Mouse (Mus musculus) olfactory bulb, adult 2 months (tissue): ENCODE results near the gene Evi5. TPM values are rescaled to one million over a fixed set of nuclear protein-coding genes. Genes with fewer than 3 reads are reported as not detected.

Experiments used
- H3K27ac ChIP-seq: fragments of 200-500 bp; 2 replicates; pipeline ENCODE4 v1.5.1; 2012; ENCODE audit warnings: low read depth, low read length; ENCODE audit not compliant: insufficient read depth
- H3K4me1 ChIP-seq: fragments of 200-500 bp; 2 replicates; pipeline ENCODE4 v1.6.1; 2012; ENCODE audit warnings: low read length; ENCODE audit not compliant: control insufficient read depth, insufficient read depth
- H3K4me3 ChIP-seq: fragments of 200-500 bp; 2 replicates; pipeline ENCODE4 v1.5.1; 2012; ENCODE audit warnings: mild to moderate bottlenecking, low read depth, low read length, moderate library complexity; ENCODE audit not compliant: insufficient read depth
- CTCF ChIP-seq: fragments of 200-500 bp; IDR thresholded peaks from 2 replicates; pipeline ENCODE4 v1.5.1; 2012; ENCODE audit warnings: low read depth, mild to moderate bottlenecking, low read length, moderate library complexity; ENCODE audit not compliant: insufficient read depth
- POLR2A ChIP-seq: fragments of 200-500 bp; IDR thresholded peaks from 2 replicates; pipeline ENCODE4 v1.6.1; 2012; ENCODE audit warnings: mild to moderate bottlenecking, low read depth, low read length, moderate library complexity; ENCODE audit not compliant: insufficient read depth
- WGBS: fragments of 180-500 bp; shearing (Covaris S2); methylation state at CpG from one replicate; pipeline ENCODE4 v1.1.7; 2018; 5-methylcytosine and 5-hydroxymethylcytosine counted together
- polyA plus RNA-seq: library from polyadenylated mRNA; stranded (reverse); fragments of >200 nt; gene quantifications from 2 replicates; pipeline ENCODE4 v1.2.4, GENCODE M21; 2012; ENCODE audit warnings: low replicate concordance; ENCODE audit not compliant: missing spikeins, insufficient read depth, insufficient read length

Gene Evi5
- polyA plus RNA-seq, 1 experiment: not detected

DNA sequence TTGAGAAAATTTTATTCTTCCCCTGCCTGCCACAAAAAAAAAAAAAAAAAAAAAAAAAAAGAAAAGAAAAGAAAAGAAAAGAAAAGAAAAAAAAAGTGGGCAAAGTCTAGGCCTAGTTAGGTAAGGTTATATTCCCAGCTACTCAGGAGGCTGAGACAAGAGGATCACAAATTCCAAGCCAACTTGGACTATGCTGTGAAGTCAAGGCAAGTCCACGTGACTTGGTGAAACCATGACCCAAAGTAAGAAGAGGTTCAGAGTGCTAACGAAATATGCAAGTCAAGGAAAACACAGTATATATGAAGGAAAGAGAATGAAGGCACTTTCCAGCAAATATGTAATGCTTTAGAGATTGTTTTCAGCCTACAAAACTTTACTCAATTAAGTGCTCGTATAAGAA, 82.4 kb downstream of the Evi5 start:
- Histone ChIP-seq H3K4me1 (no peaks in the 10 kb centered on the region), H3K4me3 (no peak overlapping the region), H3K27ac (no peak overlapping the region)
- TF ChIP-seq CTCF (no peak), POLR2A (no peak)
- 96% methylated on average over 3 of the region's 3 CpGs for WGBS

DNA sequence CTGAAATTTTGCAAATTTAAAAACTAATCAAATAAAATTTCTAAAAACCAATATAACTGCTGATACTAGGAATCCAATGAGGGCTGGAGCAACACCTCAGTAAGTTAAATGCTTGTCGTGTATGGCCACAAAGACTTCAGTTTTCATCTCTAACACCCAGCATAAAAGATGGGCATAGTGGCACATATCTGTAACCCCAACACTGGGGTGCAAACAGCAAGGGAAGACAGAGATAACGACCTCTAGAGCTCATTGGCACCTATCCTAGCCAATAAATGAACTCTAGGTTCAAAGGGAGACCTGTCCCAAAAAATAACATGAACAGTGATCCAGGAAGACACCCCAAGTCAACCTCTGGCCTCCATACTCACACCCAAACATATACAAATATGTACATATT, 82.9 kb downstream of the Evi5 start:
- no peak overlapping the region for H3K4me3 ChIP-seq
- H3K27ac ChIP-seq: no peak overlapping the region
- 90% methylated on average over 2 of the region's 2 CpGs for WGBS
- no peaks in the 10 kb centered on the region for H3K4me1 ChIP-seq
- no peak for TF ChIP-seq POLR2A
- TF ChIP-seq CTCF: no peak

DNA sequence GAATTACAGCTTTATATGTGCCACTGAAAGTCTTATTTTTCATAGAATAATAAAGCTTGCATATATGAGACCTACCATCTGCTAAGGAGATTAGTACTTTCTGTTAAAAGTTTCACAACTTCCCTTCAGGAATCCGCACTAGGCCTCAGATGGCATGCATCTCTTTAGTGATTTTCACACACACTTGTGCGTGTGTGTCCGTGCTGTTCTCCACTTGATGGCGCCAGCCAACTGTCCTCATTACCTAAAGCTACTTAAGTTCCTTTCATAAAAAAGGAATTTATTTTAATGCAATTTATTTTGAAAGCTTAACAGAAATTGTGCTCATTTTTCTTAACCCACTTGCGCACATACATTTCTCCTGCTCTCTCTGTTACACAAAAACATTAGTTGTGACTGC, 85.4 kb downstream of the Evi5 start:
- 73% methylated on average over 5 of the region's 5 CpGs for WGBS

DNA sequence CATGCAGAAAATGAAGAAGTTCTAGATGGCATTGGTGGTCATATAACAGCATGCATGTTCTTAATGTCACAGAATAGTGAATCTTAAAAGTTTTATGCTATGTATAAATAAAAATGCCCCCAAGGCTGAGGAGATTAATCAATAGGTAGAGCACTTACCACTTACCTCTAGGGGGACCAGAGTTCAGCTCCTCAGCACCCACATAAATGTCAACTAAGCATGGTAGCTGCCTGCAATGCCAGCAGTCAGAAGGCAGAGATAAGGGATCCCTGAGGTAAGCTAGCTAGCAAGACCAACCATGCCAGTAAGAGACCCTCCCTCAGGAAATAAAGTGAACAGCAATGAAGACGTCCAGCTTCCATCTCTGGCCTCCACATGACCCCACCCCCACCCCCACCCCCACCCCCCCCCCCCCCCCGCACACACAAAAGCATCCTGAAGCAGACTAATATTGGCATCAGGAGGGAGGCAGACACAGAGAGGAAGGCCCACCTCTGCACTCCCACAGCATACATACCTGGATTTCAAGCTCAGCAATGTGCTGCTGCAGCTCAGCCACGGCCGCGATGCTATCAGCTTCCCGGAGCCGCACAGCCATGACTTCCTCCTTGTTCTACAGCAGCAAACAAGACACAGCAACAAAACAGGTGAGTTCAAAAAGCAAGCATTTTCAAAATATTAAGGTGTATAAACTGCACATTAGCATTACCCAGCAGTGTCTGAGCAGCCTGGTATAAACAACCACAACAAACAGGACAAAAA, 87.0 kb downstream of the Evi5 start:
- no peaks in the 10 kb centered on the region for H3K4me1 ChIP-seq
- no peak overlapping the region for H3K4me3 ChIP-seq
- TF ChIP-seq POLR2A (no peak), CTCF (no peak)
- no peak overlapping the region for H3K27ac ChIP-seq
- WGBS: 88% methylated on average over 7 of the region's 7 CpGs

More for the DNA sequence above, 85.4 kb downstream of the Evi5 start:
- Histone ChIP-seq H3K4me3 (no peak overlapping the region), H3K27ac (no peak overlapping the region), H3K4me1 (no peaks in the 10 kb centered on the region)
- TF ChIP-seq POLR2A: no peak
- TF ChIP-seq CTCF: no peak

- TF ChIP-seq CTCF (no peak), POLR2A (no peak)
- no peaks in the 10 kb centered on the region; the same call in 1 of the 2 replicates for H3K4me1 ChIP-seq
- no peak overlapping the region for H3K27ac ChIP-seq
- WGBS: 94% methylated on average over 1 of the region's 1 CpGs
- H3K4me3 ChIP-seq: no peak overlapping the region
Measured at GRCm38 (mm10) chr5:107782360-107782759, 92.5 kb downstream of the Evi5 start.

DNA sequence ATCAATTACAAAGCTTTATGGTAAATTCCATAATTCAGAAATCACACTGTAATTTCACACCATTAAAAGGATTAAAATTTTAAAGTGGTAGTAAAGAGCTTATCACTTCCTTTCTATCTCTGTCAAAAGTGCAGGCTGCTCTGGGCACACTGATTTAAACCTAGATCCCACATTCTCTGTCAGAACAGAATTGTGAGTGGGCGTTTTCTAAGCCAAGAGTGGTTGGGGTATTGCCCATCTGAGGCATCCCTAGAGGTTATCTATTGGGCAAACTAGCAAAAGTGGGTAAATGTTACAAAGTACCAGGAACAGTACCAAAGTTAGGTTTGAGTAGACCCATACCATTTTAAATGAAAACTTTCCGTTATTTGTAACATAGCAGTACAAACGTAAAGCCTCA, 96.1 kb downstream of the Evi5 start:
- WGBS: over 99% methylated on average over 3 of the region's 3 CpGs
- no peak overlapping the region for H3K4me3 ChIP-seq
- H3K4me1 ChIP-seq: no peaks in the 10 kb centered on the region; the same call in 1 of the 2 replicates
- H3K27ac ChIP-seq: no peak overlapping the region
- TF ChIP-seq CTCF: no peak
- TF ChIP-seq POLR2A: no peak

GRCm38 (mm10) chr5:107777545-107777830, 97.4 kb downstream of the Evi5 start:
- TF ChIP-seq POLR2A: no peak
- no peak for TF ChIP-seq CTCF
- WGBS: 93% methylated on average over 1 of the region's 1 CpGs
- no peak overlapping the region for H3K27ac ChIP-seq
- H3K4me3 ChIP-seq: no peak overlapping the region
- H3K4me1 ChIP-seq: no peaks in the 10 kb centered on the region; the same call in 1 of the 2 replicates

DNA sequence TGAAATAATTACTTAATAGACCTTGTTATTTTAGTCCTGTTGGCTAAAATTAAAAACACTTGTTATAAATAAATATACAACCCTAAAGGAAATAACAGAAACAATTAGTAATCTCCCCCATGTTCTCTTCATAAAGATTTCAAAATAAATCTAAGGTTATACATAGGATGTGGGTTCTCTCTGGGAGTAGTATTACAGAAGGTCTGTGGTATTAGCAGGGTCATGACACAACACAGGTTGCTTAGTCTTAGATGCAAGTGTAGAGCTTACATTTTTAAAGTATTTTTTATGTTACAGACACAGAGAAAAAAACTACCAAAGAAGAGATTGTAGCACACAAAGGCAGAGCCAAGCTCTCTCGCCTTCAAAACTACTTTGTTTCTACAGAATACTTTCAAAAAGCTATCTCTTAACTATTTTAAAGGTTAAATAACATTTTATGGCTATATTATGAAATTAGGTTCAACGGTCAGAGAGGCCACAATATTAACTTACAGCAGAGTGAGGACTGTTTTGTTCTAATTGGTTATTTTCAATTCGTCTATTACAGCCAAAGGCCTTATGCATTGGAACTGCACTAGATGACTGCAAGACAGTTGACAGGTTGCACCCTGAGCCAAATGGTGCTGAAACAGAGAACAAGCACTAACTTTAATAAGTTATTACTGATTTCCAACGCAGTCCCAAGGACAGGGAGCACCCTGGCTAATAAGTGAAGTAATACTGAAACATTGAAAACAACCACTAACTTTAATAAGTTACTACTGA, 97.9 kb downstream of the Evi5 start:
- Histone ChIP-seq H3K4me1 (no peaks in the 10 kb centered on the region; the same call in 1 of the 2 replicates), H3K4me3 (no peak overlapping the region), H3K27ac (no peak overlapping the region)
- WGBS: 82% methylated on average over 4 of the region's 4 CpGs
- TF ChIP-seq CTCF (no peak), POLR2A (no peak)

- TF ChIP-seq CTCF: no peak
- no peak for TF ChIP-seq POLR2A
- Histone ChIP-seq H3K4me3 (no peak overlapping the region), H3K4me1 (no peaks in the 10 kb centered on the region), H3K27ac (no peak overlapping the region)
- WGBS: 100% methylated on average over 1 of the region's 1 CpGs
Measured at GRCm38 (mm10) chr5:107775875-107776274, 99.0 kb downstream of the Evi5 start.

GRCm38 (mm10) chr5:107772049-107772448, 102.9 kb downstream of the Evi5 start:
- H3K27ac ChIP-seq: no peak overlapping the region
- TF ChIP-seq CTCF (no peak), POLR2A (no peak)
- 78% methylated on average over 5 of the region's 5 CpGs for WGBS
- no peak overlapping the region for H3K4me3 ChIP-seq
- no peaks in the 10 kb centered on the region for H3K4me1 ChIP-seq
